Mouse (Mus musculus): Measurements from ENCODE around the gene Xlr4a. TPM values are rescaled to one million over a fixed set of nuclear protein-coding genes. Genes with fewer than 3 reads are reported as not detected.

Xlr4a gene
- 10 to 100 TPM in 1 of 2 experiments, 1 to 10 TPM in 1; 3.6 to 16.1 TPM for total RNA-seq (2023)

DNA sequence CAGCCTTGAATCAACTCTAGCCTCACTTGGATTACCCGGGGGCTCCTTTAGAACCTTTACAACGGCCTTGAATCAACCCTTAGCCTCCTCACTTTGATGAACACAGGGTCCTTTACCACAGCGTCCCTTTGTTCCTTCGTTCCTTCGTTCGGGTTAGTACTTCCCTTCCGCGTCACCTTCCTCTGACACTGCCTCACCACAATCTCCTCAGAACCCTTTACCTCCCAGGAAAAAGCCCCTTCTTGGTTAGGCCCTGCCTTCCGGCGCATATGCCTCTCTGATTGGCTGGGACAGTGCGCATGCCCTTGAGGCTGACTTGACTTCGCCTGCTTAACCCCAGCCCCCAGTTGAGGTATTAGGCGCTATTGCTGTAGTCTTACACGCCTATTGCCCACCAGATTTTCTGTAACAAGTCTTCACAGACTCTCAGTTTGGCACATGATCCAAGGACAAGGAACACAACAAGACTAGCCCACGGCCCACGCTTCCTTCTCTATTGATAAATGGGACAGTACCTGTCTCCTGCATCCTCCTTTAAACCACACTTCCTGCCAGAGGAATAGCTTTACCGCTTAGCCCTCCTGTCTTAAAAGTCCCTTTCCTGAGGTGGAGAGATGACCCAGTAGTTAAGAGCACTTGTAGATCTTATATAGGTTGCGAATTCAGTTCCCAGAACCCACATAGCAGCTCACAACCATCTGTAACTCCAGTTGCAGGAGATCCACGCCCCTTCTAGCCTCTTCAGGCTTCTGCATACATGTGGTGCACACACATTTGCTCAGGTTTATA lies at the start of gene Xlr4a:
TSS of gene Xlr4a (minus strand) at position 212 of the 789 bp plus-strand sequence.

DNA sequence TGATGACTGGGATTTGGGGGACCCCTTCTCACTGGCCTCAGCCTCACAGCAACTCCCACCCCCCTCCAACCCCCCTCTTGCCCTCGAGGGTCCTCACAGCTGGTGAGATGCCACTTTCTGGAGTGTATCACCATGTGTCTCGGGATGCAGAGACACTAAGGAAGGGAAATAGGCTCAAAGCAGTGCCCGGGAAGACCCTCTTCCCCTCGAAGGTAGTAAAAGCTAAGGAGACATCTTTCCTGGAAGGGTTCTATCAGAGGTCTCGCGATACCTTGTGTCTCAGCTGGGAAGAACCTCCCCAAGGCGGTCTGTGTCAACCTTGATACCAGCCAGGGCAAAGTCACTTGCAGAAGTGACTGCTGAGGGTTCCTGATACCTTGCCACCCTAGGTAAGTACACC lies 34.5 kb upstream of the Xlr4a start, which contains the start of gene Gm14685:
TSS of gene Gm14685 (plus strand) at position 301 of the 400 bp plus-strand sequence.

DNA sequence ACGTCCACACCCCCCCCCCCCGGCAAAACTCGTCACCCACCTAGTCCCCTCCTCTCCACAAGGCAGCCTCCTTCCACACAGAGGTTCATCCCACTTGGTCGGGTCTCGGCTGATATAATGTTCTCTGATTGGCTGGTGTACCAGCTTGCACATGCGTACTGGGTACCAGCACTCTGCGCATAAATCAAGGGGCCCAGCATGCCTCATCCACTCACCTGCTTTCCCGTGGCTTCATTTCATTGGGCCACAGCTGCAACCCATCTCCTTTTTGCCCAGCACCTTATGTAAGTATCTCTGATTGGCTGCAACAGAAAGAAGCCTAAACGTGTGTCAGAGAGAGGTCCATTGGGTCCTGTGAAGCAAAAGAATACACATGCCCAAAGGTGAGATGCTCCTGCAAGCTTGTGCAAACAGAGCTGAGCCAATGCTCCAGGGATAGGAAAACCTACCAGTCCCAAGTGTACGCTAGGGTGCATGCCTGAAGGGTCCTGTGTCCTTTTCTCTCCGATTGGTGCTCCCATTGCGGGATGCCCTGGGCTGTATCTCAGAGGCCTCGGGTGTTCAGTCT lies 14.7 kb upstream of the Xlr4a start, which contains the start of gene Xlr3a:
TSS of gene Xlr3a (minus strand) at position 155 of the 568 bp plus-strand sequence.

DNA sequence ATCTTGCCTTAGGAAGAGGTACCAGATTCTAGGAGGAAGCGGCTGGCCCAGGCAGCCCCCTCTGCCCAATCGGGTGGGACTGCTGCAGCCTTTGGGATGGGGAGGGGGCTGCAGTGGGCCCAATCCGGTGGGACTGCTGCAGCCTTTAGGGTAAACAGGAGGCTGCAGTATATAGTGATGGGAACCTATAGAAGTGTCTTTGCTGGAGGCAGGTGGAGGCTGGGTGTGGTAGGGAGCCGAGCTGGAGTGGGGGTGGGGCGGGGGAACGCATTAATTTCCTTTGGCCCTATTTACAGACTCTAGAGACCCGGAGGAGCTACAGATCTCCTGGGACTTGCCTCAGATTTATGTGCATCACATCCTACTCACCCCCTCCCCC lies 17.9 kb downstream of the Xlr4a start, which contains the start of gene Pnma3:
TSS of gene Pnma3 (plus strand) at position 373 of the 379 bp plus-strand sequence.

GRCm38 (mm10) chrX:73037003-73037402 lies 45.3 kb downstream of the Xlr4a start, which contains the start of gene Pnma5:
Gene Pnma5 (minus strand): TSS chrX:73037103.

Other genes starting within 250 kb of the Xlr4a start
- gene Cetn2, start 164.1 kb downstream of the Xlr4a start, total RNA-seq (2023): 10 to 100 TPM; 46.2 to 53.4 TPM
- gene Nsdhl, start 163.9 kb downstream of the Xlr4a start, total RNA-seq (2023): 10 to 100 TPM; 10.1 to 12.5 TPM
- not detected for gene Zfp185, start 95.1 kb downstream of the Xlr4a start, total RNA-seq (2023)
- 1 to 10 TPM in 1 of 2 experiments, under 1 TPM in 1; 0.75 to 2.1 TPM for gene Pnma5, start 45.4 kb downstream of the Xlr4a start, total RNA-seq (2023)
- not detected for gene Pnma3, start 17.7 kb downstream of the Xlr4a start, total RNA-seq (2023)
- 1 to 10 TPM in 1 of 2 experiments, not detected in 1; 2.1 TPM for gene Xlr3a, start 14.6 kb upstream of the Xlr4a start, total RNA-seq (2023)
- under 1 TPM; 0.17 to 0.21 TPM for gene Gm14685, start 34.6 kb upstream of the Xlr4a start, total RNA-seq (2023)
- gene Xlr5b, start 66.3 kb upstream of the Xlr4a start, total RNA-seq (2023): not detected
- not detected for gene DXBay18, start 67.0 kb upstream of the Xlr4a start, total RNA-seq (2023)
- not detected for gene Spin2d, start 94.5 kb upstream of the Xlr4a start, total RNA-seq (2023)
- 10 to 100 TPM in 1 of 2 experiments, 1 to 10 TPM in 1; 5.9 to 24.8 TPM for gene Xlr3b, start 109.7 kb upstream of the Xlr4a start, total RNA-seq (2023)
- 10 to 100 TPM; 21.7 to 36.8 TPM for gene Xlr4b, start 131.9 kb upstream of the Xlr4a start, total RNA-seq (2023)
- gene F8a, start 145.8 kb upstream of the Xlr4a start, total RNA-seq (2023): 10 to 100 TPM; 11.0 to 12.9 TPM
- gene Xlr4c, start 160.7 kb upstream of the Xlr4a start, total RNA-seq (2023): 10 to 100 TPM in 1 of 2 experiments, 1 to 10 TPM in 1; 3.9 to 15.2 TPM
- not detected for gene Xlr3c, start 182.9 kb upstream of the Xlr4a start, total RNA-seq (2023)
- gene Xlr5a, start 210.5 kb upstream of the Xlr4a start, total RNA-seq (2023): not detected
- not detected for gene Xlr5c, start 210.5 kb upstream of the Xlr4a start, total RNA-seq (2023)